Mouse (Mus musculus) frontal cortex, postnatal 14 days (tissue): ENCODE results near the gene Strn.
"Not testable (repeated sequence)": the region's sequence is repeated elsewhere in the genome, so short reads cannot be mapped to it uniquely, and the experiment has no call there.

ENCODE experiments used
- DNase-seq, 2 experiments: peaks; one replicate each; pipeline ENCODE4 v3.0.0; 2022; ENCODE audit warnings: low spot score in 2 of 2

The Strn gene

GRCm38 (mm10) chr17:78710258-78710657 is 26.7 kb downstream of the Strn start:
- no peak for DNase-seq

- no peak for DNase-seq
These were observed 28.6 kb downstream of the Strn start for GRCm38 (mm10) chr17:78708422-78708821.

DNA sequence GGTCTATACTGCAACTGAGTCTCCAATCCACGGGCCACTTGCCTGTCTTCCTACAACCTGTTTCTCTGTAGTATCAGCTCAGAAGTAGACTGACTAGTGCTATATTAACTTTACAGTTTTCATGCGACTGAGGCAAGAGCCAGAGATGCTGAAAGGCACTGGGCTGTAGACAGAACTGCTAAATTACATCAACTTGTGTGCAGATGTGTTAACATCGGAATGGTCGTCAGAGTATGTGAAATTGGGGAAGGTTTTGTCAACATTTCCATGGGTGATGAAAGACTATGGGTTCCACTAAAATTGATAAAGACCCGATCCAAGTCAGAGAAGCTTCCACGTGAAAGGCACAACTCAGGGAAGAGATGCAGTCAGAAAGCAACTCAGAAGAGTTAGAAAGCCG is 34.0 kb downstream of the Strn start:
- DNase-seq: no peak

DNA sequence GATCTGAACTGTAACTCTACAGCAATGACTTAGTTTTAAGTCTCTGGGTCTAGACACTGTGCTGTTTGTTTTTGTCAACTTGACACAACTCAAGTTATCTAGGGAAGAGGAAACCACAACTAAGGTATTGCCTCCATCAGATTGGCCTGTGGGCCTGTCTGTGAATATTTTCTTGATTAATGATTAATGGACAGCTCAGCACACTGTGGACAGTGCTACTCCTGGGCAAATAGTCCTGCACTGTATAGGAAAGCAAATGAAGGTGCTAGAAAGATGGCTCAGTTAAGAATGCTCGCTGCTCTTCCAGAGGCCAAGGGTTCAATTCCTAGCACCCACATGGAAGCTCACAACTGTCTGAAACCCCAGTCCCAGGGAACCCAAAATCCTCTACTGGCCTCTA is 38.0 kb downstream of the Strn start:
- no peak for DNase-seq

DNA sequence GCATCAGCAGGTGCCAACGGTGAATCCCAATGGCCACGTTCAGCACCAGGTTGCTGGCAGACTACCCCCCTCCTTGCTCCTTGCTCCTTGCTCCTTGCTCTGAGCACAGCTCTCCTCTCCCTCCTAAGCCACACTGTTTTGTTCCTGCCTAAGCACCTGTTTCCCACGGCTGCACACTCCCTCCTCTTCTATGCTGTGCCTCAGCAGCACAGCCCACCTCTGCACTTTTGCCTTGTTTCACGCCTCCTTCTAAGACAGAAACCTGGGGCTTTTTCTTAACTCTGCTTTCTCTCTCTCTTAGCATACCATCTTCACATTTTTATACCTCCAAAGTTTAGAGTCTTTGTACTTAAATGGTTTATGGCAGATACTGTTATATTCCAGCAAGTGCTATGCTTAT is 39.5 kb downstream of the Strn start:
- no peak for DNase-seq

- no peak for DNase-seq
These were observed 40.1 kb downstream of the Strn start for GRCm38 (mm10) chr17:78696922-78697321.

- not testable (repeated sequence) for DNase-seq
These were observed 47.8 kb downstream of the Strn start for GRCm38 (mm10) chr17:78689231-78689630.

- DNase-seq: no peak
These were observed 49.0 kb downstream of the Strn start for GRCm38 (mm10) chr17:78687971-78688370.

DNA sequence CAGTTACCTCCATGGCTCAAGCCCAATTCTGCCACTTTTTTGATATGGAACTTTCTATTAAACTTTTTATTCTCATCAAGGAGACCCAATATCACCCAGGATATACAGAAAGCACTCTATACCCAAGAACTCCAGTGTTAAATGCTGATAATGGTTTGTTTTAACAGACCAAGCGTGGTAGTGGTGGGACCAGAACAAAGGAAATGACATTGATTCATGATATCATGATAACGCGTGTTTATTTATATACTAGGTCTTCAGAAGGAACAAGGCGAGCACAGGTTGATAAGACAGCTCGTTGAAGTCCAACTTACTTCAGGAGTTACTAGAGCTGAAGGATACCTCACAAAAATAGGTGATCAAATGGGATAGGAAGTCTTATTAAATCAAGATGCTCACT is 52.0 kb downstream of the Strn start:
- no peak for DNase-seq

DNA sequence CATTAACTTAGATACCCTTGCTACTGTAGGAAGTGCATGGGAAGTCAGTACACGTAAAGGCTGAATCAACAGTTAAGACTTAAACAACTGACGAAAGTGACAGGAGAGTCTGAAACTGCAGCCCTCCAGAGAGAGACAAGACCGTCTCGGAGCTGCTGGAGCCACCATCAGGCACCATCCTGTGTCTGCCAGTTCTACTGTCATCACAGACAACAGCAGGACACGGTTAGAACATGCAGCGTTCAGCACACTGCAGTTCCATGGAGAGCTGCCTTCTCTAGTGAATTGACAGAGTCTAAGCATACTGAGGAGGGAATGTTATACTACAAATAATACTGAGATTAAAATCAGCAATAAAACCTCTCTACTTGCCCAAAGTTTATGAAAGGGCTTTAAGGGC is 54.6 kb downstream of the Strn start:
- no peak for DNase-seq

- DNase-seq: no peak
These were observed 57.5 kb downstream of the Strn start for GRCm38 (mm10) chr17:78679503-78679902.

DNA sequence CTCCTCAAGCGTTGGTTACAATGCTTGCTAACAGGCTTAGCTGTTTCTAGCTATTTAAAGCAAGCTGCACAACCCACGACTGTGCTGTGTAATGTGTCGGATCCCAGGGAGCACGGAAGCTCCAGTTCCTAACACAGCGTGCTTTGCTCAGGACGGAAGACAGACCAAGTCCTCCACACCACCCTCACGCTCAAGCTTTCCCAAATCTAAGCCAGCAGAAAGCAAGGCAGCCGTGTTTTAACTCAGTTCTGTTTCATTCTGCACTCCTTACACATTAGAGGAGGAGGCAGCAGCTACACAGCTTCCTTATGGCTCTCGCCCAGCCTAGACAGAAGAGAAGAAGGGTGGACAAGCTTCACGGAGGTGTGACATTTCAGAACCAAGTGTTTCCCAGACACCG is 60.2 kb downstream of the Strn start:
- DNase-seq: peak in 1 of 2 experiments; percentile 30

DNA sequence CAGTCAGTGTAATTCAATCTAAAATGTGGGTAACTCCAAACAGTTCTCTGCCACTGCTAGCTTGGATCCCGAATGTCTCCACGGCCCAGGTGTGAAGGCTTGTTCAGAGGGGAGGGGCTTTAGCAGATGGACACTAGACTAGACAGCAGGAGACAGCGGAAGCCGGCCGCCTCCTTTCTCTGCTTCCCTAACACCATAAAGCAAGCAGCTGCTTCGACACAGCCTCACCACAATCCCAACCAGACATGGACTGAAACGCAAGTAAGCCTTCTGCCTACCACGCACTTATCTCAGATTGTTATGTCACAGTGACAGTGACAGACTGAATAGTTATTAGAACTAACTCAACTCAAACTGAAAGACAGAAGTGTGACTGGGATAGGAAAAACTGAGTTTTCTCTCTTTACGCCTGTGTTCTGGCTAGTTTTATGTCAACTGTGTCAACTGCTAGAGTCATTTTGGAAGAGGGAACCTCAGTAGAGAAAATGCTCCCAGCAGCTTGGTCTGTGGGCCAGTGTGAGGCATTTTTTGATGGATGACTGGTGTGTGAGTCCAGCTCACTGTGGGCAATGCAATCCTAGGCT is 71.9 kb downstream of the Strn start:
- DNase-seq: no peak

DNA sequence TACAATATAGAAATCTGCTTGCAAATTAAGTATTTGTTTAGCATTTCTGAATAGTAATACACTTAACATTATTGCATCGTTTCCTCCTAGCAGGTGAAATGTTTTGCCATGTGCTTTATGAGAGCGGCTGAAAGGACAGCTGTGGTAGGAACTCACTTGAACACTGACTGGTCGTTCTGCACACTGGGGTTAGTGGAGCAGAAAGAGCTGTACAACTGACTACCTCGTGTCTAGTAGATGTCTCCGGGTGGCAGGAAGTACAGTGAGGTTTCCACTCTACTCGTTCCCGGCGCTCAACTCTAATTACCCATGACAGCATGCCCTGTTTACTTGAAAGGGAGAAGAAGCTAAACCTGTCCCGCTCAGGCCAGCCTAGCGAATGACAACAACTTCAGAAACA is 82.2 kb downstream of the Strn start:
- no peak for DNase-seq

DNA sequence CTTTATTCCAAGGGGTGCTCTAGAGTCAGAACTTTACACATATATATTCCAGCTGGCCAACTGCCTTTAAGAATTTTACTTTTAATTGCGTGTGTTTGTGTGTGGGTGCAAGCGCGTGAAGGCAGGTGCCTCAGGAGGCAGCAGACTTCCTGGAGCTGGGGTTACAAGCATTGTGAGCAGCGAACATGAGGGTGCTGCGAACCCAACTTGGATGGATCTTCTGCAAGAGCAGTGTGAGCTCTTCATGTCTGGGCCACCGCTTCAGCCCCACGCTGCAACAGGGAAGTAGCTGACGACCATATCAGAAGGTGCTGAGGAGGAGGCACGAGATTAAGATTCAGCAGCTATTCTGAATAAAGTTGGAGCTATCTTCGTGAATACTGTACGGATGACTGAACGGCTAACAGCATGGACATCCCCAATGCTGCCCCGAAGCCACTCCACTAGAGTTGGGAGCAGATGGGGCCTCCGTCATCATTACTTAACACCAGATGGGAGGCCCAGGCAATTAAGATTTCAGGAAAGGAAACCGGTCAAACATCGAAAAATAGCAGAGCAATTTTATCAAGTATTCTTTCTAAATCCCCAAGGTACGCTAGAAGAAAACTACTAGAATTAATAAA is 93.0 kb downstream of the Strn start:
- DNase-seq: no peak

DNA sequence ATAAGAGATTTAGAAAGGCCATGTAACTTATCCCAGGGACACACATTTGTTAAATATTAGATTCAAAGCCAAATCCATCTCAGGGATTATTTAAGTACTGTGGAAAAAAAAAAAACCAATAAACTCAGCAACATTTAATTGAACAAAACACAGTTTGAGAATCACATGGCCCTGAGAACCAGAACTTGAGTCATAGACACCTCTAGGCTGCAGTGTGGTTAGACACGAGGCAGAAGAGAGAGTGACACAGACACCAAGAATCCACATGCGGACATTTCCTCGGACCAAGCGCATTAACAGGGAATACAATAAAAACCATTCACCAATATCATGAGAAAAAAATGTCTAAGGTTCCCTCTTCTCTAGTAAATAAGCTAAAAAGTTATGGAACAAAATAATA is 94.7 kb downstream of the Strn start:
- DNase-seq: no peak

DNA sequence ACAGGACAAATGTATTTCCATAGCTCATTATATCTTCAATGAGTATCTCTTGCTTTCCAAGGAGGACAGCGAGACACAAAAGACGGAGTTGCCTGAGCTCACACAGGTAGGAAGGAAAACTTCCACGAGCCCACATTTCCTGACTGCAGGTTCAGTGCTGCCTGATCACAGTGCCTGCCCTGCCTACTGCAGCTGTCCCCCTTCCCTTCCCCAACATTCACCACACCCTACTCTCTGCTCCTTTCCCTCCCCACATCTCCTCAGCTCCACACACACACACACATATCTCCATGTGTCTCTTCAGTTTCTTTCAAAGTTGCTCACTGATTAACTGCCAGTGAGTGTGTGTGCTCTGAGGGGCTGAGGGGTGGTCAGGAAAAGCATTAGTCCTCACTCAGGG is 96.6 kb downstream of the Strn start:
- DNase-seq: no peak

DNA sequence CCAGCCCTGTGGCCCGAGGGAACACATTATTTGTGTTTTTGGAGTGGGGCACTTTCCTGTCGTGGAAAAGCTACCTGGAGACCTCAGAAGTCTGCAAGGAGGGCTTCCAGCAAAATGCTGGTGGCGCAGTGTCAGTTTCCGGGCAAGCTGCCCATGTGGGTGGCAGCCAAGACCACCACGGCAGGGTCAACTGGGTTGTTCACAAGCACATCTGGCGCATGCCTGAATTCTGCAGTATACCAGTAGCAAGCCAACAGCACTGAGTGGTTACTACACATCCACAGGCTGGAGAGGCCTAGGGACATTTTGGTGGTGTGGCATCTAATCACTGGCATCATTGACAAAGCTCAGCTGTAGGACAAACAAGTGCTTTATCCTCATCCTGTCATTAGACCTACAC is 97.9 kb downstream of the Strn start:
- DNase-seq: no peak

- DNase-seq: no peak
These were observed 99.9 kb downstream of the Strn start for GRCm38 (mm10) chr17:78637140-78637539.

DNA sequence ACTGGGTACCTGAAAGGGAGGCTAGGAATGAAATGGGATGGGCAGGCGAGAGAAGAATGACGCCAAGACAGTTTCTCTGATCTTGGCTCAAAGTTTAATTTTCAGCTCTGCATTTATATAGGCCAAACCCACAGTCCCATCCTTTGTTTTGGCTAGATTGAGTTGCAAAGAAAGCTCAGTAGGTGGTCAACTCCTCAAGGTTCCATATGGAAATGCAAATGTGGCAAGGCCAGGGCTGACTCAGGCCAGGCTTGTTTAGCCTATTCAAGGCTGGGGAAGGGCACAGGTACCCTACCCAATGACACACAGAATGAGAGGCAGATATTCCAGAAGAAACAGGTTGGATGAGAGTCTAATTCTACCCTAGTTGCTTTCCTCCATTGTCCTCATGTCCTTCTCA is 101.4 kb downstream of the Strn start:
- no peak for DNase-seq

DNA sequence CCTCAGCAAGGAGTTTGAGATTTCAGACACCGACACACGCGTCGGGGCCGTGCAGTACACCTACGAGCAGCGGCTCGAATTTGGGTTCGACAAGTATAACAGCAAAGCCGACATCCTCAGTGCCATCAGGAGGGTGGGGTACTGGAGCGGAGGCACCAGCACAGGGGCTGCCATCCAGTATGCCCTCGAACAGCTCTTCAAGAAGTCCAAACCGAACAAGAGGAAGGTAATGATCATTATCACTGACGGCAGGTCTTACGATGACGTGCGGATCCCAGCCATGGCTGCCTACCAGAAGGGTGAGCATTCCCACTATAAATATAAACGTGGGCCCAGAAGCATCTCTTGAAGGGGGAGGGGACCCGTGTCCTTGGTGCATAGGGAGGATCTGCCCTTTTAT is 112.1 kb downstream of the Strn start:
- DNase-seq: no peak

GRCm38 (mm10) chr17:78621863-78622262 is 115.1 kb downstream of the Strn start:
- no peak for DNase-seq

DNA sequence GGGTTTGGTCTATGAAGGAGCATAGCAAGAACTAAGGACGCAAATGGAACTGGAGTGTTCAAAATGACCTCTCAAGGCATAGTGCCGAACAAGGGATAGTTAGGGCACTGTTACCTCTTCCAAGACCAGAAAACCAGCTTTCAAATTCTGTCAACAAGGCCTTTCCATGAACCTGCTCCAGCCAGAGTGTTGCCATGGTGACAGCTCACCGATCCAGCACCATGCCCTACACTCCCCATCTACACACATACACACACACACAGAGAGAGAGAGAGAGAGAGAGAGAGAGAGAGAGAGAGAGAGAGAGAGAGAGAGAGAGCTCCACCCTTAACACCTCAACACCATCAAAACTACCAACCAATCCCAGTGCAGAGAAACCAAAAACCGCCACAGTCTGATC is 116.3 kb downstream of the Strn start:
- DNase-seq: no peak

DNA sequence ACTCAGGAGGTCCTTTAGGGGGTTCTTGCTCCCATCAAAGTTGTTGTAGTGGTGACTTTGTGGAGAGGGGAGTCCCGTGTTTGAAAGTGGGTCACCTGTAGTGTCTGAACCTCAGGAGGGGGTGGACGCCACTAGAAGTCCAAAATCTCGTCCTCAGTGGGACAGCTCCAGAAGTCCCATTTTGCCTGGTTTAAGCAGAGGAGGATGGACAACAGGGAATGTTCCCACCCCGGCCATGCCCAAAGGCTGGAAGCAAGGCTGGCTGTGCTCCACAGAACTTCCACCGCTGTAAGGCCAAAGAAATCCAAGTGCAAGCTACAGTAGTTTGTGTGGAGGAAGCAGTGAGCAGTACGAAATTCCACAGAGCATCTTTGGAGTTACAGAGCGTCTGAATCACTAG is 117.0 kb downstream of the Strn start:
- DNase-seq: no peak
